Mouse (Mus musculus) ES-Bruce4 (cell line): Measurements from ENCODE around the gene Rab5b.

Experiments
- CTCF ChIP-seq: IDR thresholded peaks from one replicate; pipeline ENCODE4 v1.8.1; 2011; ENCODE audit warnings: low read depth, low read length
- EP300 ChIP-seq: IDR thresholded peaks from 2 replicates; pipeline ENCODE4 v1.6.1; 2011; ENCODE audit warnings: low read depth, low read length; ENCODE audit not compliant: insufficient read depth
- POLR2A ChIP-seq: IDR thresholded peaks from one replicate; pipeline ENCODE4 v1.8.1; 2011; ENCODE audit warnings: low read length; ENCODE audit not compliant: insufficient read depth

- TF ChIP-seq EP300: no peak
- TF ChIP-seq POLR2A: no peak
- no peak for TF ChIP-seq CTCF
These were observed 6.4 kb upstream of the Rab5b start for GRCm38 (mm10) chr10:128702328-128703007.
